Mouse (Mus musculus) layer of hippocampus, adult 18-20 months (tissue): ENCODE measurements around the gene Aph1c. TPM values are rescaled to one million over a fixed set of nuclear protein-coding genes. Genes with fewer than 3 reads are reported as not detected.
"Not testable (repeated sequence)": the region's sequence is repeated elsewhere in the genome, so short reads cannot be mapped to it uniquely, and the experiment has no call there.

Experiments
- DNase-seq, 2 experiments: peaks; one replicate each; pipeline ENCODE4 v3.0.0; 2022; ENCODE audit warnings: low spot score in 2 of 2
- total RNA-seq, 2 experiments: library from RNA; stranded (reverse); gene quantifications; 2 replicates each; pipeline ENCODE4 v1.2.3; 2021

Gene Aph1c
- total RNA-seq, 2 experiments from 2014 or later = 9.0 to 10.6 TPM

- peak in 1 of 2 experiments; percentile 17 for DNase-seq
These were observed 675 bp downstream of the Aph1c start for GRCm38 (mm10) chr9:66833851-66834250.

GRCm38 (mm10) chr9:66832366-66832908 is 2.1 kb downstream of the Aph1c start:
- no peak for DNase-seq

GRCm38 (mm10) chr9:66825990-66826389 is 8.5 kb downstream of the Aph1c start:
- DNase-seq = peak in 1 of 2 experiments; percentile 63

- not testable (repeated sequence) for DNase-seq
These were observed 12.3 kb downstream of the Aph1c start for GRCm38 (mm10) chr9:66822255-66822654.

- DNase-seq = no peak
These were observed 13.5 kb downstream of the Aph1c start for GRCm38 (mm10) chr9:66820996-66821395.

GRCm38 (mm10) chr9:66813392-66813791 is 21.1 kb downstream of the Aph1c start:
- no peak for DNase-seq

- not testable (repeated sequence) for DNase-seq
These were observed 28.6 kb downstream of the Aph1c start for GRCm38 (mm10) chr9:66805951-66806350.

GRCm38 (mm10) chr9:66801947-66802346 is 32.6 kb downstream of the Aph1c start:
- DNase-seq = no peak

GRCm38 (mm10) chr9:66796739-66797138 is 37.8 kb downstream of the Aph1c start, which contains the start of gene Gm10647:
Gene Gm10647 (plus strand): TSS chr9:66797039.
- no peak for DNase-seq

GRCm38 (mm10) chr9:66795464-66796324 is 38.8 kb downstream of the Aph1c start, which contains the start of gene Aph1b:
Gene Aph1b (minus strand): TSS chr9:66795490.
- peak; percentile 94 to 96 for DNase-seq

GRCm38 (mm10) chr9:66794629-66795463 is 39.7 kb downstream of the Aph1c start:
- DNase-seq = peak in 1 of 2 experiments; percentile 28

- DNase-seq = peak in 1 of 2 experiments; percentile 67
These were observed 46.7 kb downstream of the Aph1c start for GRCm38 (mm10) chr9:66787821-66788220.

- not testable (repeated sequence) for DNase-seq
These were observed 50.0 kb downstream of the Aph1c start for GRCm38 (mm10) chr9:66784552-66784951.

GRCm38 (mm10) chr9:66770701-66771100 is 63.8 kb downstream of the Aph1c start:
- no peak for DNase-seq

- no peak for DNase-seq
These were observed 65.3 kb downstream of the Aph1c start for GRCm38 (mm10) chr9:66769275-66769674.

- DNase-seq = no peak
These were observed 65.8 kb downstream of the Aph1c start for GRCm38 (mm10) chr9:66768721-66769120.

Other genes starting within 250 kb of the Aph1c start
- 10 to 100 TPM; 38.7 to 42.0 TPM for gene Usp3, start 241.6 kb downstream of the Aph1c start, total RNA-seq
- 10 to 100 TPM; 45.8 to 55.2 TPM for gene Car12, start 121.0 kb downstream of the Aph1c start, total RNA-seq
- 10 to 100 TPM; 32.0 to 34.5 TPM for gene Aph1b, start 39.2 kb downstream of the Aph1c start, total RNA-seq
- gene Gm10647, start 37.7 kb downstream of the Aph1c start, total RNA-seq = under 1 TPM; 0.36 to 0.59 TPM
- 10 to 100 TPM; 53.6 to 57.1 TPM for gene Rab8b, start 85.0 kb upstream of the Aph1c start, total RNA-seq
- gene Rps27l, start 111.4 kb upstream of the Aph1c start, total RNA-seq = 10 to 100 TPM; 35.9 to 39.4 TPM
- 10 to 100 TPM; 14.8 to 16.6 TPM for gene Lactb, start 140.8 kb upstream of the Aph1c start, total RNA-seq
- 100 to 1,000 TPM; 194 to 199 TPM for gene Tpm1, start 214.7 kb upstream of the Aph1c start, total RNA-seq